In the genomic region with DNA sequence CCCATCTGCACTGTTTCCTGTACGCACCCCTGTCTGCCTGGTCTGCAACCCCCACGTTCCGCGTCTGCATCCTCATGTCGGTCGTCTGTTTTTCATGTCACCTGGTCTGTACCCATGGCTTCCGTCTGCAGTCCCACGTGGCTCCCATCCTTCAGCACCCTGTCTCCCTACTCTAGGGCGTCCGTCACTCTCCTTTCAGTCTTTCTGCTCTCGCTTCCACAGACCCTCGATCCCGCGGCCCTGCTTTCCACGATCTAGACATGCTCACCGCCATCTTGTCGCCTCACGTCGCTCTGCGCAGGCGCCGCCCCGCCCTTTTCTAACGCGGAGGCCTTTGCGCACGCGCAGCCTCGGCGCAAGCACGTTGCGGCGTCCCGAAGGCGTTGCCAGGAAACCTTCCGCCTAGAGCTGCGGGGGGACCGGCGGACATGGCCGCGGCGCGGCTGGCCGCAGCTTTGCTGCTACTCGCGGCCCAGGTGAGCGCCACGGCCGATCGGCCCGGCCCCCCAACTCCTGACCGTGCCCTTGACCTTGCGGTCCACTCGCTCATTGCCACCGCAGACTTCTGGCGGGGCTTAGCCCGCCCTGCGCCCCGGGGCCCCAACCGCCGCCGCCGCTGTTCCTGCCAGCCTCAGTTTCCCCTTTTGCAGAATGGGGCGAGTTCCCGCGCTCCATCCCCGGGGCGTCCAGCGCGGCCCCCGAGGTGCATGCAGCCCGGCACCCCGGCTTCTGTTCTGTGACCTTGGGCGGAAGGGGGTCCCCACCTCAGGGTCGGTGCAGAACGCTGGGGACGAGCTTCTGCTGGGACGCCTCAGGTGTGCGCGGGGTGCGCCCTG, we compare ENCODE assay signal across 7 mouse cellular contexts. TPM values are rescaled to one million over a fixed set of nuclear protein-coding genes. Genes with fewer than 3 reads are reported as not detected.
DNase-seq lines count a peak whose midpoint lies in the region; ATAC-seq lines count a peak whose summit lies in the region.

A gene (minus strand): TSS at position 297 of the 836 bp plus-strand sequence.
A gene (plus strand): TSS at position 363 of the 836 bp plus-strand sequence.

- H3K27ac ChIP-seq in intestine, embryonic 16.5 days (ENCODE audit: low read length): peak within 1 kb of the TSS; percentile 31; the same call in 1 of the 2 replicates
- H3K27ac ChIP-seq in midbrain, embryonic 11.5 days (ENCODE audit: low read depth, low read length): peak within 1 kb of the TSS; percentile 8; the same call in 1 of the 2 replicates

- peaks cover 25% of the 10 kb centered on the region for H3K4me1 ChIP-seq in intestine, embryonic 16.5 days (ENCODE audit: control insufficient read depth, insufficient read depth, low read length)
- peaks cover 19% of the 10 kb centered on the region for H3K4me1 ChIP-seq in midbrain, embryonic 11.5 days (ENCODE audit: control insufficient read depth, insufficient read depth, low read length)

- WGBS in intestine, embryonic 16.5 days: under 1% methylated on average over 81 of the region's 81 CpGs
- under 1% methylated on average over 81 of the region's 81 CpGs for WGBS in midbrain, embryonic 11.5 days

- H3K36me3 ChIP-seq in intestine, embryonic 16.5 days (ENCODE audit: control insufficient read depth, insufficient read depth, low read length): peaks cover 11% of the 10 kb centered on the region
- peaks cover 7% of the 10 kb centered on the region for H3K36me3 ChIP-seq in midbrain, embryonic 11.5 days (ENCODE audit: control insufficient read depth, insufficient read depth, low read length)

- ATAC-seq in intestine, embryonic 16.5 days: peak; percentile 79
- peak; percentile 81 for ATAC-seq in midbrain, embryonic 11.5 days (ENCODE audit: low FRiP score)

- intact Hi-C loops in left cerebral cortex, postnatal 36 days (cut with DNase I): no loop called here

- H3K4me2 ChIP-seq in intestine, embryonic 16.5 days (ENCODE audit: low read depth, low read length): peak within 1 kb of the TSS; percentile 94
- H3K4me2 ChIP-seq in midbrain, embryonic 11.5 days: peak within 1 kb of the TSS; percentile 97

- H3K9me3 ChIP-seq in intestine, embryonic 16.5 days (ENCODE audit: control insufficient read depth, low read length): no peaks in the 10 kb centered on the region
- H3K9me3 ChIP-seq in midbrain, embryonic 11.5 days (ENCODE audit: control insufficient read depth, low read length): no peaks in the 10 kb centered on the region

- peak within 1 kb of the TSS; percentile 96 for H3K4me3 ChIP-seq in intestine, embryonic 16.5 days (ENCODE audit: low read length)
- H3K4me3 ChIP-seq in midbrain, embryonic 11.5 days (ENCODE audit: low read depth, low read length): peak within 1 kb of the TSS; percentile 91

- no peaks in the 10 kb centered on the region for H3K27me3 ChIP-seq in intestine, embryonic 16.5 days (replicated peaks; ENCODE audit: control insufficient read depth, insufficient read depth, low read length)
- no peaks in the 10 kb centered on the region for H3K27me3 ChIP-seq in midbrain, embryonic 11.5 days (ENCODE audit: control insufficient read depth, insufficient read depth, low read length)

- peak within 1 kb of the TSS; percentile 90 for H3K9ac ChIP-seq in intestine, embryonic 16.5 days (ENCODE audit: low read depth, low read length)
- H3K9ac ChIP-seq in midbrain, embryonic 11.5 days (ENCODE audit: low read length): peak within 1 kb of the TSS; percentile 86

- peak; percentile 99 for DNase-seq in adrenal gland, adult 2 months
- peak; percentile 97 for DNase-seq in embryo, embryonic 11.5 days (ENCODE audit: low read depth, low spot score)
- peak; percentile 98 to 99 for DNase-seq in gastrocnemius, postnatal 4 days (ENCODE audit: low spot score in 2 of 2)
- peak; percentile 96 to 98 for DNase-seq in left cerebral cortex, postnatal 36 days (ENCODE audit: low spot score in 2 of 2)
- DNase-seq in midbrain, embryonic 11.5 days (ENCODE audit: low spot score, missing footprints): peak; percentile 100
- DNase-seq in skeletal muscle tissue, adult 2 months (ENCODE audit: low read depth, low spot score): peak; percentile 96

RNA-seq across cellular contexts. Expression of the first gene that starts in this region (rescaled TPM):
- total RNA-seq in adrenal gland, adult 2 months (2021): 10 to 100 TPM; 22.3 to 36.2 TPM
- 91.9 and 107 TPM in 2 replicates for polyA plus RNA-seq in adrenal gland, adult 2 months (2012; rRNA removed)
- total RNA-seq in gastrocnemius, postnatal 4 days (2021): 10 to 100 TPM; 53.7 to 54.2 TPM
- polyA plus RNA-seq in intestine, embryonic 16.5 days (2015; fragmentation: Nextera tagmentation; extraction: Ambion mirVana): 198 and 240 TPM in 2 replicates
- total RNA-seq in left cerebral cortex, postnatal 36 days (2021): 10 to 100 TPM; 34.2 to 44.0 TPM
- polyA plus RNA-seq in midbrain, embryonic 11.5 days (2014; fragmentation: Nextera tagmentation; extraction: Ambion mirVana): 248 and 290 TPM in 2 replicates

RNA-seq across cellular contexts. Expression of the second gene that starts in this region (rescaled TPM):
- 10 to 100 TPM; 28.5 to 35.2 TPM for total RNA-seq in adrenal gland, adult 2 months (2021)
- polyA plus RNA-seq in adrenal gland, adult 2 months (2012; rRNA removed): 114 and 116 TPM in 2 replicates
- 10 to 100 TPM; 30.9 to 38.6 TPM for total RNA-seq in gastrocnemius, postnatal 4 days (2021)
- polyA plus RNA-seq in intestine, embryonic 16.5 days (2015; fragmentation: Nextera tagmentation; extraction: Ambion mirVana): 36.2 and 36.6 TPM in 2 replicates
- 10 to 100 TPM; 53.2 to 66.1 TPM for total RNA-seq in left cerebral cortex, postnatal 36 days (2021)
- polyA plus RNA-seq in midbrain, embryonic 11.5 days (2014; fragmentation: Nextera tagmentation; extraction: Ambion mirVana): 19.7 and 24.0 TPM in 2 replicates

Comparison
In these comparisons a context has a peak if more than half of its experiments do, and no peak if none do; other contexts are left out.
1. Peak in every context shown above with its lines: DNase-seq, ATAC-seq, H3K4me3 ChIP-seq and H3K27ac ChIP-seq.